Mouse (Mus musculus): ENCODE measurements around the gene Babam2.

DNA sequence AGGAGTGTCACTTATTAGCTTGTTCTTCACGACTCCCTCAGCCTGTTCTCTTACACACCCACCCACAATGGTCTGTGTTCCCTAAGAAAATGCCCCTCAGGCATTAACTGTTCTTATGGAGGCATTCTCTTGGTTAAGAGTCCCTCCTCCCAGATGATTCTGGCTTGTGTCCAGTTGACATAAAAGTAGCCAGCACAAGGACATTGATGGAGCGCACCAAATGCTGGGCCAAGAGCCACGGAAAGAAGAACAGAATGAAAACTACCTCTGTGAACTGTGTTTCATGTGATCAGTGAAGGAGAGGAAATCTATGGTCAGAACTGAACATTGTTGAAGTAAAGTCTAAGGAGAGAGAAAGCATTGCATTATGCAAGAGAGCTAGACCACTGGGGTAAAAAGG, 89.7 kb downstream of the Babam2 start:
- TF ChIP-seq CTCF (IDR thresholded peaks at IDR 0.05; ENCODE audit: low read depth) (no peak), EP300 (IDR thresholded peaks at IDR 0.05; ENCODE audit: low read depth) (no peak)
